Mouse (Mus musculus): ENCODE data around the gene Odf3b.

Gene Odf3b

DNA sequence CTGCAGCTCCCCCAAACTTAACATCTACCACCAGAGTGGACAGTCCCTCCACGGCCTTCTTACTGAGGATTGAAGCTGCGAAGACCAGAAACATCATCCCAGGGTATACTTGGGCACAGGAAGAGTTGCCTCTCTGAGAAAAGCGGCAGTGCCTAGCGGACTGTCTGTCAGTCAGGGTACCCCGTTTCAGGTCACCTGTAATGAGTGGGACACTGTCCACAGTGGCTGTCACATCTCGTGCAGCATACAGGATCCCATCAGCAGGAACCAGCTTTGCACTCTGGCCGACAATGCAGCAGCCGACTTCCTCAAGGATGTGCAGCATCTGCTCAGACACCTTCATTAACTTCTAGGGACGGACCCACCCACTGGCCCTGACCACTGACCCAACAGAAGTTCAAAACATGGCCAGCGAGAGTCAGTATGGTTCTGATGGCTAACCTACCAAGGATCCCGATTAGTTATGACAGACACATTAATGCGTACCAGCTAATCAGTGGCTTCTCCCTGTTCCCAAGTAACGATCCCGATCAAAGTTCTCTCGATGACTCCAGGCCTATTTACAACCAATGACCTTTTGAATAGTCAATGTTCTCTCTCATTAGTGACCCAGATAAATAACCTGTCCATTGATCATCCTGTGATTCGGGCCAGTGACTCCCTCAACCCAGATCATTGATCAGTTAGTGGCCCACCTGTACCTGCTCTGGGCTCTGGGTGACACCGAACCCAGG is 4.1 kb downstream of the Odf3b start:
- DNase-seq (ENCODE audit: low spot score): no peak

DNA sequence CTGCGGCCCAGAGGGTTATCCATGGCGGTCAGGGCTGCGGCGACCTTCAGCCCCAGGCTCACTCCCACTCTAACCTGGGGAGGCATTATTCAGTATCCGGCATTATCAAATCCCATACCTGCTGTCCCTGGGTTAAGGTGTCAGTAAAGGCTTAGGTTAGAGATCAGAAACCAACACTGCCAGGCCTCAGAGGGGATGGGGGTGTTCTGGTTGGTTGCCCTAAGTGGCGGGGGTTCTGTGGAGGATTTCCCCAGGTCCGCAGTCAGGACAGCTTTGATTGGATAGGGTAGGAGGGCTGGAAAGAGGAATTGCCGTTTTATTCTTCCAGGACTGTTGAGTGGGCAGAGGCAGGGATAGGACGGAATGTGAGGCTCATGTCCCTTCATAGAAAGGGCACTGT is 4.7 kb downstream of the Odf3b start:
- no peak for DNase-seq (ENCODE audit: low spot score)

DNA sequence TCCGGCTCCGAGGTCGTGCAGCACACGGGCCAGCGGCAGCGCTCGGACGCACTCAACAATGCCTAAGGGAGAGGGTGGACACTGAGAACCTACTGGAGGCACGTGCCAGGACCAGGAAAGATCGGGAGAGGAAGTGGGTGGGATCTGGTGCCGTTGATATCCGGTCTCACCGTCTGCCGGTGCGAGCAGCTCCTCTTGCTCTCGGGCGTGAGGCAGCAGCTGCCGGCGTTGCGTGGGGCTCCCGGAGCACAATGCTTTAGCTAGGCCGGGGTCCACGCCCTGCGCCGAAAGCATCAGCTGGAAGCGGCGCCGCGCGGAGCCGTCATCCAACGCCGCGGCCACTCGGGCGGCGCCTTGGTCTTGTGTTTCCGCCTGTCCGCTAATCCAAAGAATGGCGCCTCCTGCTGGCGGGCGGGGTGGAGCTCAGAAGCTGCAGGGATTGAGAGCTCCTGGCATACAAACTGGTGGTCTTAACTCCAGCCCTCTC is 5.3 kb downstream of the Odf3b start, which contains the start of gene Sco2:
TSS of gene Sco2 (minus strand) at position 85 of the 487 bp plus-strand sequence.
- peak; percentile 91 for DNase-seq (ENCODE audit: low spot score)

DNA sequence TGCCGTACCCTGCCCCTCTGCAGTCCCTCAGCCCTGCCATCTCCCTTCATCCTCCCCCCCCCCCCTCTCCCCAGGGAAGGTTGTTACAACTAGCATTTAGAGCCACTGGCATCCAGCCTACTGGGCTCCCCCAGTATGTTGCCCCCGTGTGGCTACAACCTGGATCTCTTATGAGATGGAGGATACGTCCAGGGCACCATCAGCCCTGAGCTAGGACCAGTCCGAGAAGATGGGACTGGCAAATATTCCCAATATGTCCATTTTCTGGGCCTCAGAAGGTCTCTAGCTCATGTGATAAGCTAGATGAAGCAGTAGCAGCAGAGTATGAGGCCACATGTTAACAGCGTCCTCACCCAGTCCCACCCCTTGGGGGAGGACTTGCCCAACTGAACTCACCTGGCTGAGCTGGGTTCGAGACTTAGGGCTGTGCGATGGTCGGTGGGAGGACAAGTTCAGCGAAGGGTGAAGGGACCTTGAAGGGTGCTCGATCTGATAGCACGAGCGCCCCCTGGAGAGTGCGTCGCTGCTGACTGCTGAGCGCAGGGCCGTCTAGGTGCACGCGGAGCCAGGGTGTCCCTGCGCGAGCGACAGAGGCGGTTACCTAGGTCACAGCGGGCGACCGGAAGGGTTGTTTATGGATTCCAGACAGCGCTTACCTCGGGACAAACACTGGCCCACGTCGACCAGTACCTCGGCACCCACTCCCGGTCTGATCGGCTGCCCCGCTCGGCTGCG is 5.9 kb downstream of the Odf3b start:
- peak; percentile 65 for DNase-seq (ENCODE audit: low spot score)

DNA sequence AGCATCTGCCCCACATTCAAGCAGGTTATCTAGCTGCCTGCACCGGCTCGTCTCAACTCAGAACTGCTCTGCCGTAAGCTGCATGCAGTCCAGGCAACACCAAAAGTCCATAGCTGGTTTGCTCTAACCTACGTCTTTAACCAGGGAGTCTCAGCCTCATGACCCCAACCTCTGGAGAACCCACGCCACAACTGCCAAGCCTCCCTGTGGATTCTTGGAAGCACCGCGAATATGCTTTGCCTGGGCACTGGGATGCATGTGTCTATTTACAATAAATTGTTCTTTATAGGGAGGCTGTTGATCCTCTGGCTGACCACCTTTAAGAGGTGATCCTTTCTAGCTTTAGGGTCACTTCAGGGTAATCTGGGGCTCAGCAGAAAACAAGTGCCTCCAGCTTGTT is 6.5 kb downstream of the Odf3b start:
- DNase-seq (ENCODE audit: low spot score): no peak

DNA sequence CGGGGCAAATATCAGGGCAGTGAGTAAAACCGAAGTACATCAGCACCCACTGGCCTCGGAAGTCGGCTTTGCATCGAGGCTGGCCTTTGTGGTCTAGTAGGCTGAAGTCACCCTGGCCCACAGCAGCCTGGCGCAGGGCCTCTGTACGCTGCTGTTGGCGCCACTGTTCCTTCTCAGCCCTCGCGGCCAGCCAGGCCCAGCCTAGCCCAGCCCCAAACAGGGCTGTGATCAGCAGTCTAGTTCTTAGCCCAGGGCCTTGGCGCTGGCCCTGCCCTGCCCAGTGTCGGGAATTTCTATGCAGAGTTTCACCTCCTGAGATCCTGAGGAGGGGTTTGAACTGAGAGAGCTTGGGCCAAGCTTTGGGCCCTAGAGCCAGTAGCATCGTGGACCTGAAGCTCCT is 7.0 kb downstream of the Odf3b start:
- DNase-seq (ENCODE audit: low spot score): no peak

DNA sequence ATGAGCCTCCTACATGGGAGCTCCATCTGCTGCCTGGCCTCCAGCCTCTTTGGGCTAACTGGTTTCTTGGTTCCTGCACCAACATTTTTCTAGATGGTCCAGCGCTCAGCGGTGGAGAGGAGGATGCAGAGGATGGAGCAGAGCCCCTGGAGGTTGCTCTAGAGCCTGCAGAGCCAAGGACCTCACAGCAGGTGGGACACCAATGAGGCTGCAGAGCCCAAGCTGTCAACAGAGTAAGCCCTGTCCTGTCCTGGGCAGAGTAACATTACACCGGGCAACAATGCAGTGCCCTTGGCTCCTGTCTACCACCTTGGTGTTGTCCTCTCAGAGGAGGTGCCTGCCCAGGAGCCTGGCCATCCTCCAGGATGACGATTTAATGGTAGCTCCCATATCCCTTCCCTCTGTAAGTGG is 13.9 kb downstream of the Odf3b start:
- no peak for DNase-seq (ENCODE audit: low spot score)

DNA sequence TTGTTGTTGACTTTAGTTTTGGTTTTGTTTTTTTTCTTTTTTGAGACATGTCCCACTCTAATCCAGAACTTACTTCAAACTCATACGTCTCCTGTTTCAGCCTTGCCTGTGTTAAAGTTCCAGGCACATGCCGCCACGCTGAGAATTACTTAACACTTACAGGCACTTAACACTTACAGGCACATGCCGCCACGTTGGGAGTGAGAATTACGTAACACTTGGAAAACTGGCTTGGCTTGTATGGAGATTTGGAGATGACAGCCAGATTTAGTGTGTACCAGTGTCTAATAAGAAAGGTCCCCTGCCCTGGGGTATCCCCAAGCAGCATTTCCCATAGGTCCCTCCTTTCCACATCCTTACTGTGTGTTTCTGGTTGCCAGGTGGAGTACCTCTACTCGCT is 16.0 kb downstream of the Odf3b start:
- no peak for DNase-seq (ENCODE audit: low spot score)

DNA sequence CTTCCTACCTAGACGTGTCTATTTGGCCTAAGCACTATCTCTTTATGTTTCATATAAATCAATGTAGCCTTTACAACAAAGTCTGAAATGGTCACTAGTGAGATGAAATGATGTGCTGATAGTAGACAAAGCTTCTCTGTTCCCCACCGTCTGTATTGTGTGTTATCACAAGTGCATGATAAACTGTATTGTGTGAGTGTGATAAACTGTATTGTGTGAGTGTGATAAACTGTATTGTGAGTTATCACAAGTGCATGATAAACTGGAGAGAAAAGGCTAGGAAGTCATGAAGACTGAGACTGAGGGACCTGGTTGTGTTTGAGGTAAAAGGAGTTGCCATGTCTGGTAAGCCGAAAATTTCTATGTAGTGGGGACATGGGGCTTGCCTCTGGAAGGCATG is 20.3 kb downstream of the Odf3b start:
- DNase-seq (ENCODE audit: low spot score): no peak

DNA sequence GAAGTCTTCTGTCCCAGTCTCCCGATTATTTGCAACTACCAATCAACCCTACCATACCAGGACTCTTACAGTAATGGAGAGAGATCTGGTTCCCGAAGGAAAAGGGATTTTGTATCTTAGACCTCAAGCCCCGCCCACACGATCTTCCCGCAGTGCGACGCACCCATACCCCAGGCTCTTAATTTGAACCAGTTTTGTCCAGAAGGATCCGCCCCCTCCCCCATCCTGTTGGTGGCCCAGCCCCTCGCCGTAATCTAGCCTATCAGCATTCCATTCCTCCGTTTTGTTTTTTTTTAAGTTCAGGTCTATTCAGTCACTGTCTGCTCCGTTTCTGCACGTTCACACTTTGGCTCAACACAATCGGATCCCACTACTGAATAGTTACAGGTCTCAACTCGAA is 22.7 kb downstream of the Odf3b start:
- DNase-seq (ENCODE audit: low spot score): peak; percentile 55

DNA sequence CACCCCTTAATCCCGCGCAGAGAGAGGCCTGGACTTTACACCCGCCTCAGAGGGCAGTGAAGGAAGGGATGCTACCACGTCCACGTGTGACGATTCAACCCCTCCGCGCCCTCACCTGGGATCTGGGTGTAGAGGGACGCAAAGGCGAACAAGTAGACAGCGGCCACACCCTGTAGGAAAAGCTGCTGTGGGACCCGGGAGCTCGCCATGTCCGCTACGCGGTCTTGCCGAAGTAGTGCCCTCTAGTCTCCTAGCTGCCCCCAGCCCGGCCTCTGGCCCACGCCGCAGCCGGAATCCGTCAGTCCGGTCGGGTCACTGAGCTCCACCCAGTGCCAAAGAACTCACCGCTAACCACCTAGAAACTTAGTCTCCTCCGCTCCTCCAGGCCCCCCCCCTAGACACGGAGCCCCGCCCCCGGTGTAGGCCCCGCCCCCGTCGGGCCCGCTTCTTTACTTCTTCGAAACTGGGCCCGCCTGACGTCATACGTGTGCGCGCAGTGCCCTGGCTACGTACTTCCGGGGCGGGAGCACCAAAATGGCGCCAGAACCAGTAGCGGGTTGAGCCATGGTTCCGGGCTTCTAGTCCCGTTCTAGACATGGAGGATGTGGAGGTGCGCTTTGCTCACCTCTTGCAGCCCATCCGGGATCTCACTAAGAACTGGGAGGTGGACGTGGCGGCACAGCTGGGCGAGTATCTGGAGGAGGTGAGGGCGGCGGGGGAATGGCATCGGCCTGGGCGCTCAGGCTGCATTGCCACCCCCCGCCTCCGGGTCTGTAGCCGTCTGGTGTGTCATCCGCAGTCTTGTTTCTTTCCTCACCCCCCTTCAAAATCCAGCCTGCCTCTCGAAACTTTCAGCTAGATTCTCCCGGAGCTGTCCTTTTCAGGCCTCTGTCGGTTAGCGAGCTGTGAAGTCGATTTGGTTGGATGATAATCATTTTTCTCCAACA is 23.6 kb downstream of the Odf3b start, which contains the start of the genes Lmf2 and Ncaph2:
TSS of gene Lmf2 (minus strand) at position 419 of the 947 bp plus-strand sequence.
TSS of gene Ncaph2 (plus strand) at position 479 of the 947 bp plus-strand sequence.
- peak; percentile 95 for DNase-seq (ENCODE audit: low spot score)

DNA sequence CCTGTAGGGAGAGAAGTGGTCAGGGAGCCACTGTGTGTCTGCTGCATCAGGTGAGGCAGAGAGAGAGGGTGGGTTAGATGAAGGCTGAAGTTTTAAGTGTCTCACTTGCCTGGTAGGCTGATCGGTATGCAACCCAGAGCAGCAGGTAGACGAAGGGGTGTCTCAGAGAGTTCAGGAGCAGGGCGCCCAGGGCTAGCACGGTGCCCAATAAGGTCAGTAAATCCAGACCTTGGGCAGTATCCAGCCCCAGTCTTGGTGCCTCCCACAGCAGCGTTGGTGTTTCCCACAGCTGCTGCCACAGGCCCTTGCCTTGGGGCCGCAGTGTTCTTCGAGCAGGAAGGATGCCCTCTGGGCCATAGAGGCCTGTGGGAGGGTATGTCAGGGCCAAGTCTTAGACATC is 24.6 kb downstream of the Odf3b start:
- no peak for DNase-seq (ENCODE audit: low spot score)

DNA sequence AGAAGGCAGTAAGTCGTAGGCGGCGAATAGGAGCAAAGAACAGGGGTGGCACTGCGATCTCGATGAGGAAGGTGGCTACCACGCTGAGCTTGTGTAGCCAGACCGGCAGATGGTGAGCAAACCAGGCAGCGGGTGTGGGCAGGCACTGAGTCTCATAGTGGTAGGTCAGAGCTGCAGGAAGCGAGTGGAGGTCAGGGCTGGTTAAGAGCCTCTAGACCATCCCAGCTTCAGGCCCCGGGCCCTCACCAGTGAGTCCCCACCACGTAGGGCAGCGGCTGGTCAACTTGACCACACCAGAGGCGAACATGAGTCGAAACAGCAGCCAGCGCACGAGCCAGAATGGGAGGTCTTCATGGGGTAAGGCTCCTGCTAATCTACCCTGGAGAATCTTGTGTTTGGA is 25.2 kb downstream of the Odf3b start:
- DNase-seq (ENCODE audit: low spot score): no peak

DNA sequence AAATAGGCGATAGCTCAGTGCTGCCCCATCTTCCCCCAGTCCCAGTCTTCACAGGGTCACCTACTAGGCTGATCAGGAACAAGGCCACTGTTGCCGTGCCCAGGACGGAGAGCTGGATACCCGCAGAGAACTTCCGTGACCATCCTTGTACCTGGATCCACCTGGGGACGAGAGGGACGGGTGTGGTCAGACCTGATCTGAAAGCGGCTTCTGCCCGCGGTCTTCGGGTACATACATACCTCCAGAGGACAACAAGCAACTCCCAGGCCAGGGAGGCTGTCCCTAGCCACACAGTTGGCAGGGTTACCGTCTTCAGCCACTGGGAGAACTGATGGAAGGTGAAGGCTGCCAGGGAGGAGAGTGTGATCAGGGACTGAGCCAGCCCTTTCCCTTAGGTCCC is 26.3 kb downstream of the Odf3b start:
- no peak for DNase-seq (ENCODE audit: low spot score)

DNA sequence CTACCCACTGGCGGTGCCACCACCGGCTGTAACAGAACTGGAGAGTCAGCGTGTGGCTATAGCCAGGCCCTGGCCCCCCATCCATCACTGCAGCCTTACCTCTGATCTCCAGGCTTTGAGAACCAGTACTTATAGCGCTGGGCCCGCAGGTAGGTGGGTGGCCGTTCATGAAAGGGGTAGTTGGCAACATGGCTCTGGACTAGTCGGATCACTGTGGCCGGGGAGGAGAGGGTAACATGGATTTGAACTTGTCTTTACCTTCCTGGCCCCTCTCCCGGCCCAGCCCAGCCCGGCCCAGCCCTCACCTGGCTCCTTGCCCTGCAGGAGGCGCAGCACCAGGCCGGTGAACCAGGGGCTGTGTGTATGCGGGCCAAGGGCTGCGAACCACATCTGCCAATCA is 27.0 kb downstream of the Odf3b start:
- no peak for DNase-seq (ENCODE audit: low spot score)

DNA sequence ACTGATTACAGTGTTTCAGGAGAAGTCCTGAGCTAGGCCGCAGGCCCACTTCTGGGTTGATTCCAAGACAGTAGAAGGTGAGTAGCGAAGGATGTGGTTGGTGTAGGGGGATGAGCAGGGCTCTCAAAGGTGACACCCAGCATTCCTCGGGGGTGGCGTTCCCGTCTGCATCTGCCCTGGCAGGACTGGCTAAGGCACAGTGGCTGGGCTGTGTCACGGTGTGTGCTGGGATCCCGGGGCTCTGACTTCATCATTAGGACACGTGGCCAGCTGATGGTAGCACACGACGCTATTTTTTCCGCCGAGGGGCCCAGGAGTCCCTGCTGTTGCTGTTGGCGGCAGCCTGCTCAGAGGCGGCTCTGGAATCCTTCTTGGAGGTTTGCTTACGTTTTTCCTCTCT is 27.8 kb downstream of the Odf3b start:
- DNase-seq (ENCODE audit: low spot score): no peak

DNA sequence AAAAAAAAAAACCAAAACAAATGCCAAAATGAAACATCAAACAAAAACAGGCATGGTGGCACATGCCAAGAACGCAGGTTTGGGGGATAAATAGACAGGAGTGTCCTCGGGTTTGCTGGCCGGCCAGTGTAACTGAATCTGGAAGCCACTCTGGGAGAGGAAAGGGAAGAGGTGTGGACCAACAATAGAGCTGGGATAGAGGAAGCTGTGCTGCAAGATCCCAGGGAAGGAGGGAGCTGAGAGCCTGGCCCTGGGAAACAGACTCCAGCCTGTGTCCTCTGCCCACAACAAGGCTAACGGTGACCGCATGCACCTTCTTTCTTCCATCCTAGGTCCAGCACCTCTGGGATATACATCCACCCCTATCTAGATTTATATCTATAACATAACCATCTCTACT is 28.6 kb downstream of the Odf3b start:
- DNase-seq (ENCODE audit: low spot score): no peak

DNA sequence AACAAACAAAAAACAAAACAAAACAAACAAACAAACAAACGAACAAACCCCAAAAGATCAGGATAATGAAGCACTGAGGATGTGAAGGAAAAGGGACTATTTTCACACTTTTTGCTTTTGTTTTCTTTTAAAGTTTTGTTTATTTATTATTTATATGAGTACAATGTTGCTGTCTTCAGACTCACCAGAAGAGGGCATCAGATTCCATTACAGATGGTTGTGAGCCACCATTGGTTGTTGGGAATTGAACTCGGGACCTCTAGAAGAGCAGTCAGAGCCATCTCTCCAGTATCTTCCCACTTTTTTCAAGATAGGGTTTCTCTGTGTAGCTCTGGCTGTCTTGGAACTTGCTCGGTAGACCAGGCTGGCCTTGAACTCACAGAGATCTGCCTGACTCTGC is 35.8 kb downstream of the Odf3b start:
- no peak for DNase-seq (ENCODE audit: low spot score)

DNA sequence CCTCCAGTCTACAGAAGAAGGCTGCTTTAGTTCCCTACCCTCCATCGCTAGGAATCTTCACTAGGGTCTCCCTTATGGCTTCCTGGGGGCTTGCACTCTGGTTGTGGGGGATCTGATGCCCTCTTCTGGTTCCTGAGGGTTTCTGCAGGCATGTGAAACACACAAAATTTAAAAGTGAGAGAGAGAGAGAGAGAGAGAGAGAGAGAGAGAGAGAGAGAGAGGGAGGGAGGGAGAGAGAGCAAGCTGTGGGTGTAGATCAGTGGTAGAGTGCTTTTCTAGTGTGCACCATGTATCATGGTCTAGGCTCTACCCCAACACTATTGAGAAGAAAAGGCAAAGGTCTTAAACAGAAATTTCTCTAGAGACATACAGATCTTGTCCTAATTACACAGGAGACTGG is 37.4 kb downstream of the Odf3b start:
- DNase-seq (ENCODE audit: low spot score): no peak

DNA sequence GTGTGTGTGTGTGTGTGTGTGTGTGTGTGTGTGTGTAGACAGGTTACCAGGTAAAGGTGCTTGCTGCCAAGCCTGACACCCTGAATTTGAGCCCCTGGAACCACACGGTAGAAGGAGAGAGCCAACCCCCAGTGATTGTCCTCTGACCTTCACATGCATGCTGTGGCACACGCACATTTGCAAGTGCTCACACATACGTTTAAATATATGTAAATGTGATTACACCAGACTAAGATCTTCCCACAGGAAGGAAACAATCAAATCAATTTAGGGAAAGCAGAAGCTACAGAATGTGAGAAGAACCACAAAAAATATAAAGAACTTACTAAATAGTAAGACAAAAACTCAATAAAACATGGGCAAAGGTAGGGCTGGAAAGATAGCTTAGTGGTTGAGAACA is 38.9 kb downstream of the Odf3b start:
- no peak for DNase-seq (ENCODE audit: low spot score)

DNA sequence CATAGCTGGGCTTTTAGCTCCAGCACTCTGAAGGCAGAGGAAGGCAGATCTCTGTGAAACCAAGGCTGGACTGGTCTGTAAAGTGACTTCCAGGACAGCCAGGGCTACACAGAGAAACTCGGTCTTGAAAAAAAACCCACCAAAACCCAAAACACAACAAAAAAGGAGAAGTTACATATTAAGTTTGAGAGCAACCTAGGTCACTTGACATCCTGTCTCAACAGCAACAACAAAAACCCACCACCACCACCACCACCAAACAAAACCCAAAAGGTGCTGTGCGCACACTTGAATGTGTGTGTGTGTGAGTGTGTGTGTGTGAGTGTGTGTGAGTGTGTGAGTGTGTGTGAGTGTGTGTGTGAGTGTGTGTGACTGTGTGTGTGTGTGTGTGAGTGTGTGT is 39.4 kb downstream of the Odf3b start:
- no peak for DNase-seq (ENCODE audit: low spot score)

DNA sequence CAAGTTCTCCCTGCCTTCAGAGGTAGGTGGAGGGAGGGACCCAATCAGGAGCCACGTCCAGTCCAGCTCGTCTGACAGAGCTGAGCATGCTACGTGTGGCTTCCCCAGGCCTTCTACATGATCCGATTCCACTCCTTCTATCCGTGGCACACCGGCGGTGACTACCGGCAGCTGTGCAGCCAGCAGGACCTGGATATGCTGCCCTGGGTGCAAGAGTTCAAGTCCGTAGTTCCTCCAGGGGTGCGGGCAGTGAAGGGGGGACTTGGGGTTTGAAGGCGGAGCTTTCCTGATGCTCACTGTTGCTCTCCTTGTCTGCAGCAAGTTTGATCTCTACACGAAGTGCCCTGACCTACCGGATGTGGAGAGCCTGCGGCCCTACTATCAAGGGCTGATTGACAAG is 42.7 kb downstream of the Odf3b start:
- no peak for DNase-seq (ENCODE audit: low spot score)

All from ovary, postnatal 14 days (tissue).